Mouse (Mus musculus): ENCODE data around the gene Il2rb. TPM values are rescaled to one million over a fixed set of nuclear protein-coding genes. Genes with fewer than 3 reads are reported as not detected.

Il2rb gene
- total RNA-seq, 1 experiment = 0.62 TPM

DNA sequence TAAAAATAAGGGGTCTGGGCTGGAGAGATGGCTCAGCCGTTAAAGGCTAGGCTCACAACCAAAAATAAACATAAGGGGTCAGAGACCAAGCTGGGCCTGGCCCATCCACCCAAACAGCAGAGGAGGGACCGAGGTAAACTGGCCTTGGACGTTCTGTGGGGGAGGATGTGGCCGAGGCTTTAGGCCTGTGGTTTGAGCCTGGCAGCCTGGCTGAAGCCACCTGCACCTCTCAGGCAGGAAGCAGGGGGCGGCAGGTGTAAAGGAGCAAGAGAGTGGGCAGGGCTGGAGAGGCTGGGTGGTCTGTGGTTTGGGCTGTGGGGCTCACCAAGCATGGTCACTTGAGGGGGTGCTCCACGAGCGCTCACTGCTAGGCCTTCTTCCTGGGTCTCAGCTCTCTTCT is 16.9 kb upstream of the Il2rb start:
- no peaks in the 10 kb centered on the region for H3K9me3 ChIP-seq (ENCODE audit: control insufficient read depth, insufficient read depth, low read depth, low read length)
- TF ChIP-seq CHD2 (IDR thresholded peaks at IDR 0.05; ENCODE audit: low read depth, low read length) = no peak
- TF ChIP-seq MAFK (IDR thresholded peaks at IDR 0.05; ENCODE audit: insufficient read depth, low read depth, low read length) = no peak
- no peak for TF ChIP-seq HCFC1 (IDR thresholded peaks at IDR 0.05; ENCODE audit: borderline replicate concordance, insufficient read depth, low read length)
- TF ChIP-seq ZC3H11A (IDR thresholded peaks at IDR 0.05; ENCODE audit: borderline replicate concordance, low read depth, low read length) = no peak
- TF ChIP-seq ZNF384 (IDR thresholded peaks at IDR 0.05; ENCODE audit: low read depth, low read length) = no peak
- no peak overlapping the region for H3K27ac ChIP-seq (ENCODE audit: insufficient read depth, low read depth, low read length, poor library complexity, severe bottlenecking)
- peaks cover 0 to 11% of the 10 kb centered on the region in 2 experiments; a peak in 2 of 4 replicates for H3K4me1 ChIP-seq (ENCODE audit: control insufficient read depth in 2 of 2, insufficient read depth in 2 of 2, low read length in 2 of 2, poor library complexity in 1 of 2)
- no peak overlapping the region for H3K4me3 ChIP-seq (ENCODE audit: insufficient read depth in 1 of 2, low read depth in 1 of 2, low read length in 2 of 2, poor library complexity in 1 of 2, severe bottlenecking in 1 of 2)
- no peak overlapping the region for H3K9ac ChIP-seq (ENCODE audit: insufficient read depth, low read depth, low read length, poor library complexity, severe bottlenecking)
- DNase-seq (ENCODE audit: low read depth, low spot score) = no peak
- in situ Hi-C loops (cut with MboI; ENCODE audit: low sequenced_read_pairs in 2 of 2, unreplicated experiment in 2 of 2) = no loop called here
- H3K36me3 ChIP-seq (ENCODE audit: control insufficient read depth, insufficient read depth, low read length, poor library complexity, severe bottlenecking) = no peaks in the 10 kb centered on the region

DNA sequence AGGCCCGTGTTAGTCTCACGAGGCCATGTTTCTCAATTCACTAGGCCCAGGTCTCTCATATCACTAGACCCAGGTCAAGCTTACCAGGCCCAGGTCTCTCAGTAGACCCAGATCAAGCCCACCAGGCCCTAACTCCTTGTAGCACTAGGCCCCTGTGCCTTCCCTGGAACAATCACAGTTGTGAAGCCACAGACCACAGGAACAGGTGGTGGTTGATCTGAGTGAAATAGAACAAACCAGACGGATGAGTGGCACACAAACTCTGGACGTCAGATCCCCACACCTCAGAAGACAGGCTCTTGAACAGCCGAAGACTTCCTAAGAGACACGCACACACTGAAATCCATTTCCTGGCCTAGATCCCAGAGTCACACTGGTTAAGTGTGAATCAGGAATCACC is 15.7 kb upstream of the Il2rb start:
- Histone ChIP-seq H3K9me3 (ENCODE audit: control insufficient read depth, insufficient read depth, low read depth, low read length) (no peaks in the 10 kb centered on the region), H3K36me3 (ENCODE audit: control insufficient read depth, insufficient read depth, low read length, poor library complexity, severe bottlenecking) (no peaks in the 10 kb centered on the region), H3K4me3 (ENCODE audit: insufficient read depth in 1 of 2, low read depth in 1 of 2, low read length in 2 of 2, poor library complexity in 1 of 2, severe bottlenecking in 1 of 2) (no peak overlapping the region), H3K9ac (ENCODE audit: insufficient read depth, low read depth, low read length, poor library complexity, severe bottlenecking) (no peak overlapping the region), H3K27ac (ENCODE audit: insufficient read depth, low read depth, low read length, poor library complexity, severe bottlenecking) (no peak overlapping the region), H3K4me1 (ENCODE audit: control insufficient read depth in 2 of 2, insufficient read depth in 2 of 2, low read length in 2 of 2, poor library complexity in 1 of 2) (peaks cover 0 to 9% of the 10 kb centered on the region in 2 experiments; a peak in 2 of 4 replicates)
- no peak for TF ChIP-seq HCFC1 (IDR thresholded peaks at IDR 0.05; ENCODE audit: borderline replicate concordance, insufficient read depth, low read length)
- no peak for TF ChIP-seq ZC3H11A (IDR thresholded peaks at IDR 0.05; ENCODE audit: borderline replicate concordance, low read depth, low read length)
- TF ChIP-seq ZNF384 (IDR thresholded peaks at IDR 0.05; ENCODE audit: low read depth, low read length) = no peak
- TF ChIP-seq MAFK (IDR thresholded peaks at IDR 0.05; ENCODE audit: insufficient read depth, low read depth, low read length) = no peak
- TF ChIP-seq CHD2 (IDR thresholded peaks at IDR 0.05; ENCODE audit: low read depth, low read length) = no peak
- in situ Hi-C loops (cut with MboI; ENCODE audit: low sequenced_read_pairs in 2 of 2, unreplicated experiment in 2 of 2) = no loop called here
- no peak for DNase-seq (ENCODE audit: low read depth, low spot score)

DNA sequence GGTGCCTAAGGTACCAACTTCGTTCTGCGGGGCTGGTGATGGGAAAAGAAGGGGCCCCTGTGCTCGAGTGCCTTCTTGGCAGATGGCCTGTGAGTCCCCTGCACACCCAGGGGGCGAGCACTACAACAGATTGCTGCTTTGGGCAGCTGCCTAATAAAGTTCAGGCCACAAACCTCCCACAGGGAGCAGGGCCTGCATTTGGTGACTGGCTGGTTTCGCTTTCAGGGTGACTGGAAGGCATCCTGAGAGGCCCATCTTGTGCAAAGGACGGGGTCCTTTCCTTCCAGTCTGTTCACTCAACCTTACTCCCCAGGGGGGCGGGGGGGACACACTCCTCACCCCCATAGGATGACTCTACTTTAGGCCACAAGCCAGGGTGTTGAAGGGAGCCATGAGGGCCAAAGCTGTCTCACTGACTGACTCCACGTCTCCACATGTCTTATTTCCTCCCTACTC is 15.1 kb upstream of the Il2rb start:
- H3K4me3 ChIP-seq (ENCODE audit: insufficient read depth in 1 of 2, low read depth in 1 of 2, low read length in 2 of 2, poor library complexity in 1 of 2, severe bottlenecking in 1 of 2) = peak overlapping the region; percentile 12 to 39; a peak in 2 of 4 replicates
- H3K27ac ChIP-seq (ENCODE audit: insufficient read depth, low read depth, low read length, poor library complexity, severe bottlenecking) = no peak overlapping the region
- H3K9me3 ChIP-seq (ENCODE audit: control insufficient read depth, insufficient read depth, low read depth, low read length) = no peaks in the 10 kb centered on the region
- peaks cover 0 to 9% of the 10 kb centered on the region in 2 experiments; a peak in 2 of 4 replicates for H3K4me1 ChIP-seq (ENCODE audit: control insufficient read depth in 2 of 2, insufficient read depth in 2 of 2, low read length in 2 of 2, poor library complexity in 1 of 2)
- TF ChIP-seq HCFC1 (IDR thresholded peaks at IDR 0.05; ENCODE audit: borderline replicate concordance, insufficient read depth, low read length) (no peak), ZC3H11A (IDR thresholded peaks at IDR 0.05; ENCODE audit: borderline replicate concordance, low read depth, low read length) (no peak), CHD2 (IDR thresholded peaks at IDR 0.05; ENCODE audit: low read depth, low read length) (no peak), ZNF384 (IDR thresholded peaks at IDR 0.05; ENCODE audit: low read depth, low read length) (no peak), MAFK (IDR thresholded peaks at IDR 0.05; ENCODE audit: insufficient read depth, low read depth, low read length) (no peak)
- in situ Hi-C loops (cut with MboI; ENCODE audit: low sequenced_read_pairs in 2 of 2, unreplicated experiment in 2 of 2) = no loop called here
- peak overlapping the region; percentile 48; the same call in 1 of the 2 replicates for H3K9ac ChIP-seq (ENCODE audit: insufficient read depth, low read depth, low read length, poor library complexity, severe bottlenecking)
- no peak for DNase-seq (ENCODE audit: low read depth, low spot score)
- H3K36me3 ChIP-seq (ENCODE audit: control insufficient read depth, insufficient read depth, low read length, poor library complexity, severe bottlenecking) = no peaks in the 10 kb centered on the region

DNA sequence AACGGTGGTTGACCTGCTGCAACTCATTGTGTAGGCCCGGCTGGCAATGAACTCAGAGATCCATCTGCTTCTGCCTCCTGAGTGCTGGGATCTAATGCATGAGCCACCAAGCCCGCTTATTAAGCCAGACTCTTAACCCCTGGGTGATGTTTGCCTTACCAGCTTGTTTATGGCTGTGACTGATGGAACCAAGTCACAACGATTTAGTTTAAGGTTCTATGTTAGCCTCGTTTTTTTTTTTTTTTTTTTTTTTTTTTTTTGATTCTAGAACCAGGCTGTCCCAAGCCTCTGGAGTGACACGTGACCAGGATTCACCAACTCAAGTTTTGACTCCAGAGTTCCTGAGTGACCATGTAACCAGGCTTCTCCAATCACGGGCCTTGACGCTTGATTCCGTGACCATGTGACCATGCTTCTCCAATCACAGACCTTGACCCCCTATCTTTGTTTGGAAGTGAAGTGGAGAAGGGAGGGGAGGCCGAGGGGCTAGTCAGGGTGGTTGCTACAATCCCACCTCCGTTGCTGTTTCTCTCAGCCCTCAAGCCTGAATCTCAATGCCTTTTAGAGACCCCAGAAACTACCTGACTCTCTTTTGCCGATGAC is 14.3 kb upstream of the Il2rb start:
- H3K36me3 ChIP-seq (ENCODE audit: control insufficient read depth, insufficient read depth, low read length, poor library complexity, severe bottlenecking) = no peaks in the 10 kb centered on the region
- in situ Hi-C loops (cut with MboI; ENCODE audit: low sequenced_read_pairs in 2 of 2, unreplicated experiment in 2 of 2) = no loop called here
- peak overlapping the region; percentile 12 to 39; a peak in 3 of 4 replicates for H3K4me3 ChIP-seq (ENCODE audit: insufficient read depth in 1 of 2, low read depth in 1 of 2, low read length in 2 of 2, poor library complexity in 1 of 2, severe bottlenecking in 1 of 2)
- peaks cover 0 to 8% of the 10 kb centered on the region in 2 experiments; a peak in 2 of 4 replicates for H3K4me1 ChIP-seq (ENCODE audit: control insufficient read depth in 2 of 2, insufficient read depth in 2 of 2, low read length in 2 of 2, poor library complexity in 1 of 2)
- H3K9ac ChIP-seq (ENCODE audit: insufficient read depth, low read depth, low read length, poor library complexity, severe bottlenecking) = peak overlapping the region; percentile 48; the same call in 1 of the 2 replicates
- no peaks in the 10 kb centered on the region for H3K9me3 ChIP-seq (ENCODE audit: control insufficient read depth, insufficient read depth, low read depth, low read length)
- peak; percentile 60 for DNase-seq (ENCODE audit: low read depth, low spot score)
- TF ChIP-seq CHD2 (IDR thresholded peaks at IDR 0.05; ENCODE audit: low read depth, low read length) = no peak
- peak; percentile 91 for TF ChIP-seq ZNF384 (IDR thresholded peaks at IDR 0.05; ENCODE audit: low read depth, low read length)
- TF ChIP-seq MAFK (IDR thresholded peaks at IDR 0.05; ENCODE audit: insufficient read depth, low read depth, low read length) = no peak
- TF ChIP-seq ZC3H11A (IDR thresholded peaks at IDR 0.05; ENCODE audit: borderline replicate concordance, low read depth, low read length) = no peak
- no peak overlapping the region for H3K27ac ChIP-seq (ENCODE audit: insufficient read depth, low read depth, low read length, poor library complexity, severe bottlenecking)

Data from ES-E14 (cell line).